Mouse (Mus musculus) adrenal gland, postnatal 36 days (tissue): ENCODE measurements around the gene Gch1. TPM values are rescaled to one million over a fixed set of nuclear protein-coding genes. Genes with fewer than 3 reads are reported as not detected.
A peak's percentile ranks its signal among the peaks of the same experiment; 100 is the strongest.
"Not testable (repeated sequence)": the region's sequence is repeated elsewhere in the genome, so short reads cannot be mapped to it uniquely, and the experiment has no call there.

Experiments used
- DNase-seq, 2 experiments: peaks; one replicate each; pipeline ENCODE4 v3.0.0; 2021; ENCODE audit warnings: mixed read lengths in 1 of 2
- total RNA-seq, 2 experiments: library from RNA; stranded (reverse); gene quantifications; 2 replicates each; pipeline ENCODE4 v1.2.3; 2021

The Gch1 gene
- total RNA-seq, 2 experiments from 2014 or later, result 75.6 to 78.0 TPM

GRCm38 (mm10) chr14:47169677-47170410 lies 19.4 kb downstream of the Gch1 start:
- peak; percentile 62 to 68 for DNase-seq

- DNase-seq, result no peak
Observed at GRCm38 (mm10) chr14:47165741-47166140, 23.5 kb downstream of the Gch1 start.

GRCm38 (mm10) chr14:47165117-47165516 lies 24.1 kb downstream of the Gch1 start:
- no peak for DNase-seq

GRCm38 (mm10) chr14:47161921-47162427 lies 27.2 kb downstream of the Gch1 start:
- DNase-seq, result no peak

- peak; percentile 65 to 79 for DNase-seq
Observed at GRCm38 (mm10) chr14:47160051-47160640, 29.1 kb downstream of the Gch1 start.

GRCm38 (mm10) chr14:47154303-47154702 lies 34.9 kb downstream of the Gch1 start:
- DNase-seq, result no peak

GRCm38 (mm10) chr14:47151306-47151705 lies 37.9 kb downstream of the Gch1 start:
- DNase-seq, result no peak

GRCm38 (mm10) chr14:47144326-47144725 lies 44.9 kb downstream of the Gch1 start:
- no peak for DNase-seq

GRCm38 (mm10) chr14:47138853-47139252 lies 50.4 kb downstream of the Gch1 start:
- DNase-seq, result no peak

- peak; percentile 20 to 32 for DNase-seq
Observed at GRCm38 (mm10) chr14:47136637-47137036, 52.6 kb downstream of the Gch1 start.

- peak; percentile 17 to 31 for DNase-seq
Observed at GRCm38 (mm10) chr14:47133948-47134347, 55.3 kb downstream of the Gch1 start.

GRCm38 (mm10) chr14:47127987-47128386 lies 61.2 kb downstream of the Gch1 start:
- no peak for DNase-seq

GRCm38 (mm10) chr14:47117522-47117921 lies 71.7 kb downstream of the Gch1 start:
- no peak for DNase-seq

GRCm38 (mm10) chr14:47116062-47116762 lies 73.0 kb downstream of the Gch1 start:
- peak; percentile 17 to 26 for DNase-seq

- no peak for DNase-seq
Observed at GRCm38 (mm10) chr14:47115154-47115553, 74.1 kb downstream of the Gch1 start.

- DNase-seq, result no peak
Observed at GRCm38 (mm10) chr14:47111341-47111740, 77.9 kb downstream of the Gch1 start.

- not testable (repeated sequence) for DNase-seq
Observed at GRCm38 (mm10) chr14:47110391-47110790, 78.8 kb downstream of the Gch1 start.

- DNase-seq, result no peak
Observed at GRCm38 (mm10) chr14:47107461-47107860, 81.8 kb downstream of the Gch1 start.

GRCm38 (mm10) chr14:47105755-47106154 lies 83.5 kb downstream of the Gch1 start:
- no peak for DNase-seq

- no peak for DNase-seq
Observed at GRCm38 (mm10) chr14:47105174-47105557, 84.0 kb downstream of the Gch1 start.

- DNase-seq, result peak; percentile 14 to 29
Observed at GRCm38 (mm10) chr14:47104246-47105173, 84.7 kb downstream of the Gch1 start.
